Mouse (Mus musculus) forebrain, embryonic 10.5 days (tissue): Measurements from ENCODE around the gene Smyd3. TPM values are rescaled to one million over a fixed set of nuclear protein-coding genes. Genes with fewer than 3 reads are reported as not detected.

Experiments used
- DNase-seq: peaks from one replicate; pipeline ENCODE4 v3.0.0-alpha.2; 2017; ENCODE audit warnings: low spot score; ENCODE audit errors: extremely low spot score
- H3K27ac ChIP-seq: fragments of 300-500 bp; sonication (generic); 2 replicates; pipeline ENCODE4 v1.5.1; 2016; ENCODE audit warnings: mild to moderate bottlenecking
- H3K27me3 ChIP-seq: fragments of 300-500 bp; sonication (generic); 2 replicates; pipeline ENCODE4 v1.6.1; 2016; ENCODE audit warnings: mild to moderate bottlenecking; ENCODE audit not compliant: poor library complexity, severe bottlenecking
- H3K36me3 ChIP-seq: fragments of 300-500 bp; sonication (generic); replicated peaks from 2 replicates; pipeline ENCODE4 v1.6.1; 2016; ENCODE audit warnings: mild to moderate bottlenecking, moderate library complexity
- H3K4me1 ChIP-seq: fragments of 300-500 bp; sonication (generic); 2 replicates; pipeline ENCODE4 v1.6.1; 2016
- H3K4me3 ChIP-seq: fragments of 300-500 bp; sonication (generic); 2 replicates; pipeline ENCODE4 v1.5.1; 2016; ENCODE audit warnings: mild to moderate bottlenecking, moderate library complexity
- H3K9me3 ChIP-seq: fragments of 300-500 bp; sonication (generic); 2 replicates; pipeline ENCODE4 v1.6.1; 2016; ENCODE audit warnings: mild to moderate bottlenecking, moderate library complexity
- whole genome bisulfite sequencing: fragments of 180-500 bp; shearing (Covaris S2); methylation state at CpG from one replicate; pipeline ENCODE4 v1.1.7; 2016; 5-methylcytosine and 5-hydroxymethylcytosine counted together
- polyA plus RNA-seq: library from polyadenylated mRNA; unstranded; fragments of >200 nt; fragmentation: Nextera tagmentation; extraction: Ambion mirVana; gene quantifications from 2 replicates; pipeline ENCODE4 v1.2.1, GENCODE M21; 2016

The Smyd3 gene
- polyA plus RNA-seq, 1 experiment from 2014 or later, result 18.0 TPM

GRCm38 (mm10) chr1:179087033-179087998, 430.5 kb downstream of the Smyd3 start:
- Histone ChIP-seq H3K27me3 (no peaks in the 10 kb centered on the region), H3K27ac (no peak overlapping the region; the same call in 1 of the 2 replicates), H3K4me1 (peaks cover 24% of the 10 kb centered on the region), H3K36me3 (no peaks in the 10 kb centered on the region), H3K4me3 (no peak overlapping the region), H3K9me3 (peaks cover 3% of the 10 kb centered on the region; the same call in 1 of the 2 replicates)
- DNase-seq, result no peak
- WGBS, result 57% methylated on average over 6 of the region's 6 CpGs

GRCm38 (mm10) chr1:179086208-179086607, 431.6 kb downstream of the Smyd3 start:
- H3K4me1 ChIP-seq, result peaks cover 13% of the 10 kb centered on the region
- no peak overlapping the region for H3K27ac ChIP-seq
- H3K9me3 ChIP-seq, result peaks cover 3% of the 10 kb centered on the region; the same call in 1 of the 2 replicates
- no peaks in the 10 kb centered on the region for H3K36me3 ChIP-seq
- H3K27me3 ChIP-seq, result no peaks in the 10 kb centered on the region
- 95% methylated on average over 7 of the region's 7 CpGs for WGBS
- no peak for DNase-seq
- no peak overlapping the region for H3K4me3 ChIP-seq

GRCm38 (mm10) chr1:179083098-179083497, 434.7 kb downstream of the Smyd3 start:
- 81% methylated on average over 5 of the region's 5 CpGs for WGBS
- Histone ChIP-seq H3K9me3 (peaks cover 3% of the 10 kb centered on the region; the same call in 1 of the 2 replicates), H3K4me1 (peaks cover 7% of the 10 kb centered on the region), H3K27me3 (no peaks in the 10 kb centered on the region), H3K27ac (no peak overlapping the region), H3K4me3 (no peak overlapping the region), H3K36me3 (no peaks in the 10 kb centered on the region)
- no peak for DNase-seq

- 91% methylated on average over 7 of the region's 7 CpGs for whole genome bisulfite sequencing
Measured at GRCm38 (mm10) chr1:179073846-179074245, 444.0 kb downstream of the Smyd3 start.

GRCm38 (mm10) chr1:179072935-179073654, 444.7 kb downstream of the Smyd3 start:
- no peak for DNase-seq
- Histone ChIP-seq H3K36me3 (no peaks in the 10 kb centered on the region), H3K27me3 (peaks cover 29% of the 10 kb centered on the region; the same call in 1 of the 2 replicates), H3K4me3 (no peak overlapping the region), H3K4me1 (peaks cover 15% of the 10 kb centered on the region), H3K27ac (no peak overlapping the region), H3K9me3 (no peaks in the 10 kb centered on the region)
- whole genome bisulfite sequencing, result 55% methylated on average over 11 of the region's 11 CpGs

More at GRCm38 (mm10) chr1:179073846-179074245, 444.0 kb downstream of the Smyd3 start:
- H3K4me3 ChIP-seq, result no peak overlapping the region
- H3K27ac ChIP-seq, result no peak overlapping the region
- no peak for DNase-seq
- H3K4me1 ChIP-seq, result peaks cover 15% of the 10 kb centered on the region
- peaks cover 29% of the 10 kb centered on the region; the same call in 1 of the 2 replicates for H3K27me3 ChIP-seq
- H3K36me3 ChIP-seq, result no peaks in the 10 kb centered on the region
- H3K9me3 ChIP-seq, result no peaks in the 10 kb centered on the region

- no peak for DNase-seq
- WGBS, result 55% methylated on average over 1 of the region's 1 CpGs
- no peak overlapping the region for H3K4me3 ChIP-seq
Measured at GRCm38 (mm10) chr1:179072406-179072805, 445.4 kb downstream of the Smyd3 start.

GRCm38 (mm10) chr1:179068990-179069389, 448.9 kb downstream of the Smyd3 start:
- 95% methylated on average over 1 of the region's 1 CpGs for WGBS
- peaks cover 11% of the 10 kb centered on the region; the same call in 1 of the 2 replicates for H3K27me3 ChIP-seq
- DNase-seq, result no peak
- no peak overlapping the region for H3K27ac ChIP-seq
- no peaks in the 10 kb centered on the region for H3K9me3 ChIP-seq
- no peaks in the 10 kb centered on the region for H3K36me3 ChIP-seq
- peaks cover 29% of the 10 kb centered on the region for H3K4me1 ChIP-seq
- no peak overlapping the region for H3K4me3 ChIP-seq

More at GRCm38 (mm10) chr1:179072406-179072805, 445.4 kb downstream of the Smyd3 start:
- Histone ChIP-seq H3K27me3 (peaks cover 29% of the 10 kb centered on the region; the same call in 1 of the 2 replicates), H3K36me3 (no peaks in the 10 kb centered on the region), H3K27ac (no peak overlapping the region), H3K4me1 (peaks cover 15% of the 10 kb centered on the region), H3K9me3 (no peaks in the 10 kb centered on the region)

GRCm38 (mm10) chr1:179065294-179065601, 452.6 kb downstream of the Smyd3 start:
- DNase-seq, result no peak
- 76% methylated on average over 2 of the region's 2 CpGs for WGBS
- Histone ChIP-seq H3K4me1 (peaks cover 35% of the 10 kb centered on the region), H3K36me3 (no peaks in the 10 kb centered on the region), H3K9me3 (no peaks in the 10 kb centered on the region), H3K27me3 (no peaks in the 10 kb centered on the region), H3K27ac (peak overlapping the region; percentile 72), H3K4me3 (no peak overlapping the region)

GRCm38 (mm10) chr1:179064601-179065293, 453.1 kb downstream of the Smyd3 start:
- Histone ChIP-seq H3K9me3 (no peaks in the 10 kb centered on the region), H3K36me3 (no peaks in the 10 kb centered on the region), H3K4me3 (no peak overlapping the region), H3K27ac (peak overlapping the region; percentile 72), H3K4me1 (peaks cover 40% of the 10 kb centered on the region), H3K27me3 (no peaks in the 10 kb centered on the region)
- DNase-seq, result no peak
- WGBS, result 84% methylated on average over 14 of the region's 14 CpGs

GRCm38 (mm10) chr1:179061759-179062168, 456.1 kb downstream of the Smyd3 start:
- WGBS, result 67% methylated on average over 9 of the region's 9 CpGs
- no peak for DNase-seq
- peak overlapping the region; percentile 45 for H3K27ac ChIP-seq

GRCm38 (mm10) chr1:179061053-179061452, 456.8 kb downstream of the Smyd3 start:
- no peak for DNase-seq
- no peaks in the 10 kb centered on the region for H3K9me3 ChIP-seq
- peaks cover 57% of the 10 kb centered on the region for H3K4me1 ChIP-seq
- H3K27ac ChIP-seq, result peak overlapping the region; percentile 45; the same call in 1 of the 2 replicates
- 80% methylated on average over 4 of the region's 4 CpGs for WGBS
- H3K27me3 ChIP-seq, result no peaks in the 10 kb centered on the region
- no peaks in the 10 kb centered on the region for H3K36me3 ChIP-seq
- H3K4me3 ChIP-seq, result no peak overlapping the region

More at GRCm38 (mm10) chr1:179061759-179062168, 456.1 kb downstream of the Smyd3 start:
- no peaks in the 10 kb centered on the region for H3K9me3 ChIP-seq
- peaks cover 57% of the 10 kb centered on the region for H3K4me1 ChIP-seq
- H3K4me3 ChIP-seq, result no peak overlapping the region
- no peaks in the 10 kb centered on the region for H3K36me3 ChIP-seq
- H3K27me3 ChIP-seq, result no peaks in the 10 kb centered on the region
